Mouse (Mus musculus): ENCODE results near the gene Rasd2. TPM values are rescaled to one million over a fixed set of nuclear protein-coding genes. Genes with fewer than 3 reads are reported as not detected.

The Rasd2 gene
- polyA plus RNA-seq (2021), result 3.6 TPM

GRCm38 (mm10) chr8:75213686-75214085 is at the start of gene Rasd2:
Gene Rasd2, plus strand, starts transcription at chr8:75213944.
- POLR2A ChIA-PET, result interaction anchor here (1.5 kb wide), 1 partner anchor 10 kb away, joined by 4 read pairs; no protein-coding TSS in a partner anchor
- ATAC-seq (no peak), DNase-seq (ENCODE audit: low read depth, low spot score) (no peak)
- CTCF ChIA-PET, result interaction anchor here (1.0 to 2.3 kb wide), 7 partner anchors 16 to 146 kb away, joined by 3 to 13 read pairs (median 3); no protein-coding TSS in a partner anchor
- peaks cover 14% of the 10 kb centered on the region for H3K27me3 ChIP-seq
- no peak for TF ChIP-seq CTCF (IDR thresholded peaks at IDR 0.05)
- in situ Hi-C loops (cut with MboI; ENCODE audit: low pct_unique_long_range_greater_than_20kb), result no loop called here

GRCm38 (mm10) chr8:75169363-75169762 is 44.4 kb upstream of the Rasd2 start:
- in situ Hi-C loops (cut with MboI; ENCODE audit: low pct_unique_long_range_greater_than_20kb), result no loop called here
- TF ChIP-seq CTCF (IDR thresholded peaks at IDR 0.05), result no peak
- POLR2A ChIA-PET, result no interaction called here
- DNase-seq (ENCODE audit: low read depth, low spot score) (no peak), ATAC-seq (no peak)
- no peaks in the 10 kb centered on the region for H3K27me3 ChIP-seq
- CTCF ChIA-PET, result interaction anchor here (1.2 to 3.1 kb wide), 3 partner anchors 11 to 19 kb away, joined by 3 to 10 read pairs (median 4); no protein-coding TSS in a partner anchor

- in situ Hi-C loops (cut with MboI; ENCODE audit: low pct_unique_long_range_greater_than_20kb), result no loop called here
- no peak for TF ChIP-seq CTCF (IDR thresholded peaks at IDR 0.05)
- CTCF ChIA-PET, result interaction anchor here (1.4 kb wide), 1 partner anchor 16 kb away, joined by 3 read pairs; no protein-coding TSS in a partner anchor
- H3K27me3 ChIP-seq, result no peaks in the 10 kb centered on the region
- POLR2A ChIA-PET, result interaction anchor here (1.8 kb wide), 1 partner anchor 10 kb away, joined by 4 read pairs; no protein-coding TSS in a partner anchor
- ATAC-seq (no peak), DNase-seq (ENCODE audit: low read depth, low spot score) (no peak)
Measured at GRCm38 (mm10) chr8:75172009-75172685, 41.6 kb upstream of the Rasd2 start.

GRCm38 (mm10) chr8:75193022-75193421 is 20.7 kb upstream of the Rasd2 start:
- H3K27me3 ChIP-seq, result no peaks in the 10 kb centered on the region
- POLR2A ChIA-PET, result no interaction called here
- ATAC-seq (no peak), DNase-seq (ENCODE audit: low read depth, low spot score) (no peak)
- no peak for TF ChIP-seq CTCF (IDR thresholded peaks at IDR 0.05)
- CTCF ChIA-PET, result interaction anchor here (1.1 kb wide), 1 partner anchor 10 kb away, joined by 3 read pairs; no protein-coding TSS in a partner anchor
- in situ Hi-C loops (cut with MboI; ENCODE audit: low pct_unique_long_range_greater_than_20kb), result no loop called here

- no peak for TF ChIP-seq CTCF (IDR thresholded peaks at IDR 0.05)
- DNase-seq (ENCODE audit: low read depth, low spot score), result peak; percentile 72
- CTCF ChIA-PET, result interaction anchor here (1.1 to 1.8 kb wide), 4 partner anchors 13 to 62 kb away, joined by 3 to 9 read pairs (median 6); no protein-coding TSS in a partner anchor
Measured at GRCm38 (mm10) chr8:75194473-75195071, 19.2 kb upstream of the Rasd2 start.

GRCm38 (mm10) chr8:75197170-75197569 is 16.6 kb upstream of the Rasd2 start:
- no peaks in the 10 kb centered on the region for H3K27me3 ChIP-seq
- DNase-seq (ENCODE audit: low read depth, low spot score), result no peak
- POLR2A ChIA-PET, result interaction anchor here (0.8 kb wide), 1 partner anchor 65 kb away, joined by 3 read pairs; no protein-coding TSS in a partner anchor
- no peak for ATAC-seq
- in situ Hi-C loops (cut with MboI; ENCODE audit: low pct_unique_long_range_greater_than_20kb), result no loop called here
- CTCF ChIA-PET, result interaction anchor here (1.1 to 1.5 kb wide), 4 partner anchors 11 to 64 kb away, joined by 3 to 5 read pairs (median 4); no protein-coding TSS in a partner anchor
- TF ChIP-seq CTCF (IDR thresholded peaks at IDR 0.05), result no peak

More at GRCm38 (mm10) chr8:75194473-75195071, 19.2 kb upstream of the Rasd2 start:
- peak; percentile 79 for ATAC-seq
- no peaks in the 10 kb centered on the region for H3K27me3 ChIP-seq
- POLR2A ChIA-PET, result interaction anchor here (0.5 kb wide), 1 partner anchor 100 kb away, joined by 5 read pairs; no protein-coding TSS in a partner anchor
- in situ Hi-C loops (cut with MboI; ENCODE audit: low pct_unique_long_range_greater_than_20kb), result no loop called here

GRCm38 (mm10) chr8:75197862-75198261 is 15.9 kb upstream of the Rasd2 start:
- in situ Hi-C loops (cut with MboI; ENCODE audit: low pct_unique_long_range_greater_than_20kb), result no loop called here
- ATAC-seq (no peak), DNase-seq (ENCODE audit: low read depth, low spot score) (no peak)
- TF ChIP-seq CTCF (IDR thresholded peaks at IDR 0.05), result no peak
- no peaks in the 10 kb centered on the region for H3K27me3 ChIP-seq
- POLR2A ChIA-PET, result no interaction called here
- CTCF ChIA-PET, result interaction anchor here (0.9 to 1.5 kb wide), 3 partner anchors 12 to 63 kb away, joined by 3 to 5 read pairs (median 4); partner anchors contain the start of gene Rasd2

GRCm38 (mm10) chr8:75198300-75198699 is 15.4 kb upstream of the Rasd2 start:
- DNase-seq (ENCODE audit: low read depth, low spot score) (no peak), ATAC-seq (no peak)
- TF ChIP-seq CTCF (IDR thresholded peaks at IDR 0.05), result no peak
- no peaks in the 10 kb centered on the region for H3K27me3 ChIP-seq
- ChIA-PET POLR2A (no interaction called here), CTCF (interaction anchor here (0.9 kb wide), 1 partner anchor 16 kb away, joined by 3 read pairs; the partner anchor contains the start of gene Rasd2)
- in situ Hi-C loops (cut with MboI; ENCODE audit: low pct_unique_long_range_greater_than_20kb), result no loop called here

GRCm38 (mm10) chr8:75198988-75199765 is 14.6 kb upstream of the Rasd2 start:
- ATAC-seq (no peak), DNase-seq (ENCODE audit: low read depth, low spot score) (no peak)
- in situ Hi-C loops (cut with MboI; ENCODE audit: low pct_unique_long_range_greater_than_20kb), result no loop called here
- POLR2A ChIA-PET, result no interaction called here
- TF ChIP-seq CTCF (IDR thresholded peaks at IDR 0.05), result no peak
- no peaks in the 10 kb centered on the region for H3K27me3 ChIP-seq
- CTCF ChIA-PET, result interaction anchor here (1.1 kb wide), 1 partner anchor 63 kb away, joined by 3 read pairs; no protein-coding TSS in a partner anchor

GRCm38 (mm10) chr8:75199914-75200313 is 13.8 kb upstream of the Rasd2 start:
- H3K27me3 ChIP-seq, result no peaks in the 10 kb centered on the region
- ATAC-seq (no peak), DNase-seq (ENCODE audit: low read depth, low spot score) (no peak)
- in situ Hi-C loops (cut with MboI; ENCODE audit: low pct_unique_long_range_greater_than_20kb), result no loop called here
- ChIA-PET CTCF (interaction anchor here (1.1 kb wide), 1 partner anchor 64 kb away, joined by 3 read pairs; no protein-coding TSS in a partner anchor), POLR2A (interaction anchor here (0.6 kb wide), 1 partner anchor 193 kb away, joined by 3 read pairs; no protein-coding TSS in a partner anchor)
- no peak for TF ChIP-seq CTCF (IDR thresholded peaks at IDR 0.05)

All from Patski (cell line).